Mouse (Mus musculus) liver, postnatal 0 days (tissue): Measurements from ENCODE around the gene Htra1.

Experiments
- CTCF ChIP-seq: sonication (generic); IDR thresholded peaks from 2 replicates; pipeline ENCODE4 v1.5.1; 2016; ENCODE audit warnings: antibody characterized with exemption, low read depth
- EP300 ChIP-seq: IDR thresholded peaks from 2 replicates; pipeline ENCODE4 v1.6.1; 2016; ENCODE audit warnings: antibody characterized with exemption, low read depth, mild to moderate bottlenecking

GRCm38 (mm10) chr7:130936472-130936951 lies 601 bp downstream of the Htra1 start:
- no peak for TF ChIP-seq EP300
- TF ChIP-seq CTCF = no peak
